Mouse (Mus musculus) liver, embryonic 15.5 days (tissue): ENCODE measurements around the gene Vstm4. TPM values are rescaled to one million over a fixed set of nuclear protein-coding genes. Genes with fewer than 3 reads are reported as not detected.

ENCODE experiments used
- ATAC-seq: fragments of 200-750 bp; cut with Nextera tagmentation; 2 replicates; pipeline ENCODE4 v1.8.0; 2017; ENCODE audit warnings: moderate number of reproducible peaks, mild to moderate bottlenecking, moderate library complexity; ENCODE audit not compliant: insufficient read depth
- H3K27ac ChIP-seq: fragments of 300-500 bp; sonication (generic); replicated peaks from 2 replicates; pipeline ENCODE4 v1.5.1; 2015; ENCODE audit warnings: mild to moderate bottlenecking, inconsistent platforms
- H3K27me3 ChIP-seq: fragments of 300-500 bp; sonication (generic); 2 replicates; pipeline ENCODE4 v1.6.1; 2015; ENCODE audit warnings: mild to moderate bottlenecking, inconsistent platforms
- H3K36me3 ChIP-seq: fragments of 300-500 bp; sonication (generic); replicated peaks from 2 replicates; pipeline ENCODE4 v1.6.1; 2015; ENCODE audit warnings: moderate library complexity, mild to moderate bottlenecking, inconsistent platforms
- H3K4me1 ChIP-seq: fragments of 300-500 bp; sonication (generic); replicated peaks from 2 replicates; pipeline ENCODE4 v1.6.1; 2015; ENCODE audit warnings: inconsistent platforms
- H3K4me2 ChIP-seq: fragments of 300-500 bp; sonication (generic); 2 replicates; pipeline ENCODE4 v1.6.1; 2015; ENCODE audit warnings: moderate library complexity, mild to moderate bottlenecking, inconsistent platforms
- H3K4me3 ChIP-seq: fragments of 300-500 bp; sonication (generic); replicated peaks from 2 replicates; pipeline ENCODE4 v1.5.1; 2015; ENCODE audit warnings: mild to moderate bottlenecking, inconsistent platforms
- H3K9ac ChIP-seq: fragments of 300-500 bp; sonication (generic); 2 replicates; pipeline ENCODE4 v1.6.1; 2015; ENCODE audit warnings: moderate library complexity, mild to moderate bottlenecking, inconsistent platforms
- H3K9me3 ChIP-seq: fragments of 300-500 bp; sonication (generic); replicated peaks from 2 replicates; pipeline ENCODE4 v1.6.1; 2016; ENCODE audit warnings: inconsistent platforms
- WGBS: fragments of 180-500 bp; shearing (Covaris S2); methylation state at CpG from one replicate; pipeline ENCODE4 v1.1.7; 2015; ENCODE audit warnings: mixed read lengths; ENCODE audit not compliant: insufficient replicate concordance; 5-methylcytosine and 5-hydroxymethylcytosine counted together
- polyA plus RNA-seq: library from polyadenylated mRNA; unstranded; fragments of >200 nt; fragmentation: Nextera tagmentation; extraction: Ambion mirVana; gene quantifications from 2 replicates; pipeline ENCODE4 v1.2.1, GENCODE M21; 2015

The Vstm4 gene
- polyA plus RNA-seq, 1 experiment from 2014 or later: 4.7 TPM

- no peaks in the 10 kb centered on the region for H3K36me3 ChIP-seq
- no peak overlapping the region for H3K27ac ChIP-seq
- no peak overlapping the region for H3K9ac ChIP-seq
- 60% methylated on average over 4 of the region's 4 CpGs for WGBS
- H3K4me2 ChIP-seq: no peak overlapping the region
- H3K9me3 ChIP-seq: no peaks in the 10 kb centered on the region
- no peak for ATAC-seq
- no peak overlapping the region for H3K4me3 ChIP-seq
- H3K4me1 ChIP-seq: peaks cover 11% of the 10 kb centered on the region; the same call in 1 of the 2 replicates
- no peaks in the 10 kb centered on the region for H3K27me3 ChIP-seq
Observed at GRCm38 (mm10) chr14:32827165-32827564, 29.4 kb upstream of the Vstm4 start.

- Histone ChIP-seq H3K9me3 (no peaks in the 10 kb centered on the region), H3K9ac (no peak overlapping the region), H3K36me3 (no peaks in the 10 kb centered on the region), H3K4me1 (peaks cover 11% of the 10 kb centered on the region; the same call in 1 of the 2 replicates), H3K27me3 (no peaks in the 10 kb centered on the region), H3K4me3 (no peak overlapping the region), H3K27ac (no peak overlapping the region), H3K4me2 (no peak overlapping the region)
- WGBS: 44% methylated on average over 6 of the region's 6 CpGs
- ATAC-seq: no peak
Observed at GRCm38 (mm10) chr14:32827994-32828650, 28.4 kb upstream of the Vstm4 start.

- Histone ChIP-seq H3K9me3 (no peaks in the 10 kb centered on the region), H3K4me1 (0 out of 2 replicates have a peak, but pooled peaks cover under 1% of the 10 kb centered on the region), H3K27me3 (no peaks in the 10 kb centered on the region), H3K27ac (no peak within 1 kb of the TSS), H3K4me3 (no peak within 1 kb of the TSS), H3K36me3 (no peaks in the 10 kb centered on the region), H3K9ac (no peak within 1 kb of the TSS), H3K4me2 (no peak within 1 kb of the TSS)
- WGBS: 64% methylated on average over 8 of the region's 8 CpGs
- no peak for ATAC-seq
Observed at GRCm38 (mm10) chr14:32833847-32834246, 22.7 kb upstream of the Vstm4 start, which contains the start of gene Fam170b. Gene Fam170b, plus strand, starts transcription at chr14:32833962.

- 68% methylated on average over 14 of the region's 14 CpGs for WGBS
- Histone ChIP-seq H3K36me3 (no peaks in the 10 kb centered on the region), H3K4me1 (no peaks in the 10 kb centered on the region), H3K9ac (no peak overlapping the region), H3K4me2 (no peak overlapping the region), H3K9me3 (no peaks in the 10 kb centered on the region), H3K27me3 (no peaks in the 10 kb centered on the region), H3K27ac (no peak overlapping the region), H3K4me3 (no peak overlapping the region)
- ATAC-seq: no peak
Observed at GRCm38 (mm10) chr14:32835181-32835580, 21.4 kb upstream of the Vstm4 start.

- no peaks in the 10 kb centered on the region for H3K9me3 ChIP-seq
- WGBS: 69% methylated on average over 14 of the region's 14 CpGs
- no peaks in the 10 kb centered on the region for H3K27me3 ChIP-seq
- no peak overlapping the region for H3K9ac ChIP-seq
- no peak overlapping the region for H3K27ac ChIP-seq
- H3K4me2 ChIP-seq: no peak overlapping the region
- no peak overlapping the region for H3K4me3 ChIP-seq
- H3K36me3 ChIP-seq: no peaks in the 10 kb centered on the region
- ATAC-seq: no peak
- no peaks in the 10 kb centered on the region for H3K4me1 ChIP-seq
Observed at GRCm38 (mm10) chr14:32835596-32835995, 21.0 kb upstream of the Vstm4 start.

- WGBS: 69% methylated on average over 11 of the region's 11 CpGs
- H3K27ac ChIP-seq: no peak overlapping the region
- no peak for ATAC-seq
- no peak overlapping the region for H3K4me2 ChIP-seq
- H3K27me3 ChIP-seq: no peaks in the 10 kb centered on the region
- H3K9ac ChIP-seq: no peak overlapping the region
- no peaks in the 10 kb centered on the region for H3K36me3 ChIP-seq
- H3K4me1 ChIP-seq: no peaks in the 10 kb centered on the region
- no peak overlapping the region for H3K4me3 ChIP-seq
- no peaks in the 10 kb centered on the region for H3K9me3 ChIP-seq
Observed at GRCm38 (mm10) chr14:32836191-32836590, 20.4 kb upstream of the Vstm4 start.

- Histone ChIP-seq H3K36me3 (no peaks in the 10 kb centered on the region), H3K9ac (no peak overlapping the region), H3K9me3 (no peaks in the 10 kb centered on the region), H3K27me3 (no peaks in the 10 kb centered on the region), H3K4me1 (no peaks in the 10 kb centered on the region), H3K4me3 (no peak overlapping the region), H3K4me2 (no peak overlapping the region), H3K27ac (no peak overlapping the region)
- no peak for ATAC-seq
Observed at GRCm38 (mm10) chr14:32842052-32842451, 14.5 kb upstream of the Vstm4 start.

- Histone ChIP-seq H3K27ac (no peak overlapping the region), H3K4me2 (no peak overlapping the region), H3K9ac (no peak overlapping the region), H3K36me3 (no peaks in the 10 kb centered on the region), H3K27me3 (peaks cover 39% of the 10 kb centered on the region), H3K4me1 (no peaks in the 10 kb centered on the region), H3K4me3 (no peak overlapping the region), H3K9me3 (no peaks in the 10 kb centered on the region)
- WGBS: 69% methylated on average over 4 of the region's 4 CpGs
- no peak for ATAC-seq
Observed at GRCm38 (mm10) chr14:32854059-32854458, 2.5 kb upstream of the Vstm4 start.

GRCm38 (mm10) chr14:32856246-32856645, 310 bp upstream of the Vstm4 start:
- Histone ChIP-seq H3K9ac (no peak overlapping the region), H3K9me3 (no peaks in the 10 kb centered on the region), H3K4me2 (peak overlapping the region; percentile 59; the same call in 1 of the 2 replicates), H3K4me1 (no peaks in the 10 kb centered on the region), H3K27ac (no peak overlapping the region), H3K36me3 (no peaks in the 10 kb centered on the region), H3K4me3 (peak overlapping the region; percentile 46; the same call in 1 of the 2 replicates), H3K27me3 (peaks cover 39% of the 10 kb centered on the region)
- ATAC-seq: no peak
- WGBS: 23% methylated on average over 5 of the region's 5 CpGs

- Histone ChIP-seq H3K27me3 (peaks cover 39% of the 10 kb centered on the region), H3K27ac (no peak overlapping the region), H3K9ac (no peak overlapping the region), H3K4me2 (no peak overlapping the region), H3K4me3 (no peak overlapping the region), H3K36me3 (no peaks in the 10 kb centered on the region), H3K4me1 (no peaks in the 10 kb centered on the region), H3K9me3 (no peaks in the 10 kb centered on the region)
- ATAC-seq: no peak
- WGBS: 73% methylated on average over 10 of the region's 10 CpGs
Observed at GRCm38 (mm10) chr14:32858361-32858760, 1.8 kb downstream of the Vstm4 start.

GRCm38 (mm10) chr14:32858941-32859510, 2.5 kb downstream of the Vstm4 start:
- Histone ChIP-seq H3K27ac (no peak overlapping the region), H3K4me1 (no peaks in the 10 kb centered on the region), H3K36me3 (no peaks in the 10 kb centered on the region), H3K27me3 (peaks cover 39% of the 10 kb centered on the region), H3K4me2 (no peak overlapping the region), H3K4me3 (no peak overlapping the region), H3K9ac (no peak overlapping the region), H3K9me3 (no peaks in the 10 kb centered on the region)
- 43% methylated on average over 6 of the region's 6 CpGs for WGBS
- ATAC-seq: no peak
